Mouse (Mus musculus): ENCODE measurements around the gene Tenm3. TPM values are rescaled to one million over a fixed set of nuclear protein-coding genes. Genes with fewer than 3 reads are reported as not detected.

Gene Tenm3
- polyA plus RNA-seq, 1 experiment, result 2.3 TPM

DNA sequence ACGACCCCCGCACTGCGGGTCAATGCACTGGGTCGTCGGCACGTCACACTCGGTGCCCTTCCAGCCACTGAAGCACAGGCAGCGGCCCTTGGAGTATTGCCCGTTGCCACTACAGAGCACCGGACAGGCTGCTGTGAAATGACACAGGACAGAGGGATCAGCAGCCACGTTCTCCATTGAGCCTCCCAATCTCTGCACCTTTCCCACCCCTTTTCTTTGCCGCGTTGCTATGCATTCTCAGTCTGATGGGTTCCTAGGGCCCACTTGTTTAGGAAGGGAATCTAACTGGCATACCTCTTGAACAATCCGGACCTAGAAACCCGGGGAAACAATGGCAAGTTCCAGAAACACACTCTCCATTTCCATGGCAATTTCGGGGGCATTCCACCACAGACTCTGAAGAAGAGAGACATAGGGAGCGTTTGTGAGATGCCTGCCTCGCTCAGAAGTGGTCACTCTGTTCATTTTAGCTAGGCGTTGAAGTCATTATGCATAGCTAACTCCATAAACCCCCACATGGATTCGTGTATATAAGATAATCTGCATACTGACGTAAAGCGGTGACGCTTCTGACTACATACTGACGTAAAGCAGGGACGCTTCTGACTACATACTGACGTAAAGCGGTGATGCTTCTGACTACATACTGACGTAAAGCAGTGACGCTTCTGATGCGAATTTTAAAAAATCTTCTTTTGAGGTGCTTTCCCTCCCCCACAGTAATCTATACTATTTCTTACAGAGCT is 501.3 kb downstream of the Tenm3 start:
- DNase-seq, result no peak
- Histone ChIP-seq H3K36me3 (ENCODE audit: control insufficient read depth, insufficient read depth, low read length) (no peaks in the 10 kb centered on the region), H3K4me1 (replicated peaks; ENCODE audit: control insufficient read depth, insufficient read depth, low read length) (no peaks in the 10 kb centered on the region), H3K27me3 (ENCODE audit: control insufficient read depth, insufficient read depth, low read length) (no peaks in the 10 kb centered on the region), H3K27ac (ENCODE audit: control insufficient read depth, insufficient read depth, low read length) (no peak overlapping the region), H3K4me3 (ENCODE audit: control insufficient read depth, insufficient read depth, low read length) (no peak overlapping the region)
- TF ChIP-seq POLR2A (IDR thresholded peaks at IDR 0.05; ENCODE audit: control insufficient read depth, extremely low read depth, insufficient read depth, low read length, poor library complexity) (no peak), CTCF (IDR thresholded peaks at IDR 0.05; ENCODE audit: borderline replicate concordance, control insufficient read depth, extremely low read depth, insufficient read depth, low read length, poor library complexity) (no peak)
- 93% methylated on average over 30 of the region's 30 CpGs for WGBS

DNA sequence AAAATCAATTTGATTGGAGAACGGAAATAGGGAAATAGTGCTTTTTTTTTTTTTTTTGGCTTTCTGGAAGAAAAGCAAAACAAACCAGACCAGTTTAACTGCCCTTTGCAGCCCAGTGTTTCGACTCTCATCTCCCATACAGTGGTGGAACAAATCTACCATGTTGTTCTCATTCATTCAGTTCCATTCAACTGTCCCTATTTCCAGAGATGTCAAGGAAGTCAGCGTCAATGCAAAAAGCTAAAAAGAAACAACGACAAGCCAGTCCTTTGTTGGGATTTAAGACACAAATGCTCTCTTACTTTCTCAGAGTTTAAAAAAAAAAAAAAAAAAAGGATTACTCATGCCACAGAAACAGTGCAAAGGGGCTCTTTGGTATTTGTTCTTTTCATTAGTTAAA is 502.1 kb downstream of the Tenm3 start:
- Histone ChIP-seq H3K4me3 (ENCODE audit: control insufficient read depth, insufficient read depth, low read length) (no peak overlapping the region), H3K27ac (ENCODE audit: control insufficient read depth, insufficient read depth, low read length) (no peak overlapping the region), H3K4me1 (replicated peaks; ENCODE audit: control insufficient read depth, insufficient read depth, low read length) (no peaks in the 10 kb centered on the region), H3K27me3 (ENCODE audit: control insufficient read depth, insufficient read depth, low read length) (no peaks in the 10 kb centered on the region), H3K36me3 (ENCODE audit: control insufficient read depth, insufficient read depth, low read length) (no peaks in the 10 kb centered on the region)
- DNase-seq, result no peak
- no peak for TF ChIP-seq CTCF (IDR thresholded peaks at IDR 0.05; ENCODE audit: borderline replicate concordance, control insufficient read depth, extremely low read depth, insufficient read depth, low read length, poor library complexity)
- TF ChIP-seq POLR2A (IDR thresholded peaks at IDR 0.05; ENCODE audit: control insufficient read depth, extremely low read depth, insufficient read depth, low read length, poor library complexity), result no peak
- 82% methylated on average over 4 of the region's 4 CpGs for WGBS

DNA sequence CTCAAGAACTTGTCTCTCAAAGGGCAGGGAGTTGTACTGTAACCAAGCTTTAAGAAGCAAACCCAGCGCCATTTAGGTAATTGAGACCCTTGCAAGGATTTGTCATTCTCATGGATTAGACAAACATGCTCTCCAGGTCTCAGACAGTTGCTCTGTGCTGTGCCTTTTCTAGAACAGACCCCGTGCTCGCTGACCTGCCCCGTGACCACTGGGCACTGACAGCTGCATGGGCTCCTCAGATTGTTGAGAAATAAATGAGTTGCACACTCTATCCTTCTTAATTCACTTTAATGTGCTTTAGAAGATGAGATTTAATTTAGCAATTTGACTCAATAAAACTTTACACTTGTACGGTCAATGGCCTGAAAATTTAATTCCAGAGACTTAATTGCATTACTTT is 502.5 kb downstream of the Tenm3 start:
- DNase-seq, result no peak
- Histone ChIP-seq H3K27me3 (ENCODE audit: control insufficient read depth, insufficient read depth, low read length) (no peaks in the 10 kb centered on the region), H3K4me3 (ENCODE audit: control insufficient read depth, insufficient read depth, low read length) (no peak overlapping the region), H3K4me1 (replicated peaks; ENCODE audit: control insufficient read depth, insufficient read depth, low read length) (no peaks in the 10 kb centered on the region), H3K27ac (ENCODE audit: control insufficient read depth, insufficient read depth, low read length) (no peak overlapping the region), H3K36me3 (ENCODE audit: control insufficient read depth, insufficient read depth, low read length) (no peaks in the 10 kb centered on the region)
- TF ChIP-seq POLR2A (IDR thresholded peaks at IDR 0.05; ENCODE audit: control insufficient read depth, extremely low read depth, insufficient read depth, low read length, poor library complexity) (no peak), CTCF (IDR thresholded peaks at IDR 0.05; ENCODE audit: borderline replicate concordance, control insufficient read depth, extremely low read depth, insufficient read depth, low read length, poor library complexity) (no peak)
- 95% methylated on average over 5 of the region's 5 CpGs for WGBS

- WGBS, result 96% methylated on average over 11 of the region's 11 CpGs
- Histone ChIP-seq H3K4me1 (replicated peaks; ENCODE audit: control insufficient read depth, insufficient read depth, low read length) (no peaks in the 10 kb centered on the region), H3K4me3 (ENCODE audit: control insufficient read depth, insufficient read depth, low read length) (no peak overlapping the region), H3K27me3 (ENCODE audit: control insufficient read depth, insufficient read depth, low read length) (no peaks in the 10 kb centered on the region), H3K27ac (ENCODE audit: control insufficient read depth, insufficient read depth, low read length) (no peak overlapping the region), H3K36me3 (ENCODE audit: control insufficient read depth, insufficient read depth, low read length) (no peaks in the 10 kb centered on the region)
- DNase-seq, result no peak
- TF ChIP-seq CTCF (IDR thresholded peaks at IDR 0.05; ENCODE audit: borderline replicate concordance, control insufficient read depth, extremely low read depth, insufficient read depth, low read length, poor library complexity) (no peak), POLR2A (IDR thresholded peaks at IDR 0.05; ENCODE audit: control insufficient read depth, extremely low read depth, insufficient read depth, low read length, poor library complexity) (no peak)
Measured at GRCm38 (mm10) chr8:48322655-48323265, 521.0 kb downstream of the Tenm3 start.

- H3K36me3 ChIP-seq (ENCODE audit: control insufficient read depth, insufficient read depth, low read length), result no peaks in the 10 kb centered on the region
- 94% methylated on average over 6 of the region's 6 CpGs for WGBS
- no peak overlapping the region for H3K4me3 ChIP-seq (ENCODE audit: control insufficient read depth, insufficient read depth, low read length)
- no peaks in the 10 kb centered on the region for H3K4me1 ChIP-seq (replicated peaks; ENCODE audit: control insufficient read depth, insufficient read depth, low read length)
- no peak overlapping the region for H3K27ac ChIP-seq (ENCODE audit: control insufficient read depth, insufficient read depth, low read length)
- no peak for DNase-seq
- TF ChIP-seq POLR2A (IDR thresholded peaks at IDR 0.05; ENCODE audit: control insufficient read depth, extremely low read depth, insufficient read depth, low read length, poor library complexity) (no peak), CTCF (IDR thresholded peaks at IDR 0.05; ENCODE audit: borderline replicate concordance, control insufficient read depth, extremely low read depth, insufficient read depth, low read length, poor library complexity) (no peak)
- no peaks in the 10 kb centered on the region for H3K27me3 ChIP-seq (ENCODE audit: control insufficient read depth, insufficient read depth, low read length)
Measured at GRCm38 (mm10) chr8:48322240-48322639, 521.5 kb downstream of the Tenm3 start.

DNA sequence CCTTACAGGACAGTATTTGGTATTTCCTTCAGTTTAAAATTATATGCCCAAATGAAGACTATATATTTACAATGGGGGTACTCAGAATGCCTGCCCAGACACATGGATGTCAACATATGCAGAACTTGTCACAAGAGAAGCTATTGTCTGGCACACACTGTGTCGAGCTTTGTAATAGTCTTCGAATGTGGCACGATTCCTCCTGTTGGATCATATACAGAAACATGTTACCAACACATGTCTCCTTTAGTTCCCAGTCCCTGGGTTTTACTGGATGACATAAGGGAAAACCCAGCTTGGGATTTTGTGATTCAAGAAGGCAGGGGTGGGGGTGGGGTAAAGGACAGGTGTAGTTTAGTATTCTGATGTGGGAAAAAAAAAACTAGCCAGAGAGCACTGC is 524.1 kb downstream of the Tenm3 start:
- 93% methylated on average over 3 of the region's 3 CpGs for WGBS
- no peak for TF ChIP-seq CTCF (IDR thresholded peaks at IDR 0.05; ENCODE audit: borderline replicate concordance, control insufficient read depth, extremely low read depth, insufficient read depth, low read length, poor library complexity)
- TF ChIP-seq POLR2A (IDR thresholded peaks at IDR 0.05; ENCODE audit: control insufficient read depth, extremely low read depth, insufficient read depth, low read length, poor library complexity), result no peak

More for the DNA sequence above, 524.1 kb downstream of the Tenm3 start:
- Histone ChIP-seq H3K4me3 (ENCODE audit: control insufficient read depth, insufficient read depth, low read length) (no peak overlapping the region), H3K4me1 (replicated peaks; ENCODE audit: control insufficient read depth, insufficient read depth, low read length) (no peaks in the 10 kb centered on the region), H3K27me3 (ENCODE audit: control insufficient read depth, insufficient read depth, low read length) (no peaks in the 10 kb centered on the region), H3K27ac (ENCODE audit: control insufficient read depth, insufficient read depth, low read length) (no peak overlapping the region), H3K36me3 (ENCODE audit: control insufficient read depth, insufficient read depth, low read length) (no peaks in the 10 kb centered on the region)
- no peak for DNase-seq

Data from thymus, adult 2 months (tissue).